Mouse (Mus musculus): ENCODE results near the gene Slc28a2. TPM values are rescaled to one million over a fixed set of nuclear protein-coding genes. Genes with fewer than 3 reads are reported as not detected.
"Not testable (repeated sequence)": the region's sequence is repeated elsewhere in the genome, so short reads cannot be mapped to it uniquely, and the experiment has no call there.

The Slc28a2 gene
- total RNA-seq, 2 experiments from 2014 or later, result 5.5 to 8.2 TPM

GRCm38 (mm10) chr2:122466901-122467300, 40.6 kb downstream of the Slc28a2 start:
- DNase-seq (ENCODE audit: low spot score), result no peak

GRCm38 (mm10) chr2:122467351-122468013, 41.2 kb downstream of the Slc28a2 start:
- peak; percentile 94 for DNase-seq (ENCODE audit: low spot score)

- DNase-seq (ENCODE audit: low spot score), result no peak
Measured at GRCm38 (mm10) chr2:122469221-122469620, 42.9 kb downstream of the Slc28a2 start.

- DNase-seq (ENCODE audit: low spot score), result no peak
Measured at GRCm38 (mm10) chr2:122476585-122476984, 50.3 kb downstream of the Slc28a2 start.

- DNase-seq (ENCODE audit: low spot score), result not testable (repeated sequence)
Measured at GRCm38 (mm10) chr2:122483787-122484186, 57.5 kb downstream of the Slc28a2 start.

- DNase-seq (ENCODE audit: low spot score), result no peak
Measured at GRCm38 (mm10) chr2:122484641-122485040, 58.4 kb downstream of the Slc28a2 start, which contains the start of gene Gm14085. TSS of gene Gm14085 (plus strand) at chr2:122484941.

- DNase-seq (ENCODE audit: low spot score), result not testable (repeated sequence)
Measured at GRCm38 (mm10) chr2:122485654-122486053, 59.4 kb downstream of the Slc28a2 start.

- not testable (repeated sequence) for DNase-seq (ENCODE audit: low spot score)
Measured at GRCm38 (mm10) chr2:122486122-122486521, 59.8 kb downstream of the Slc28a2 start.

- DNase-seq (ENCODE audit: low spot score), result no peak
Measured at GRCm38 (mm10) chr2:122486674-122487073, 60.4 kb downstream of the Slc28a2 start.

Other genes with a start within 250 kb of the Slc28a2 start
- gene Patl2, start 240.3 kb upstream of the Slc28a2 start, total RNA-seq (2021), result not detected
- not detected for gene Terb2, start 240.2 kb upstream of the Slc28a2 start, total RNA-seq (2021)
- gene Sord, start 191.7 kb upstream of the Slc28a2 start, total RNA-seq (2021), result 10 to 100 TPM; 65.2 to 69.0 TPM
- gene Duox2, start 128.0 kb upstream of the Slc28a2 start, total RNA-seq (2021), result under 1 TPM; 0.07 to 0.09 TPM
- not detected for gene Duoxa2, start 127.6 kb upstream of the Slc28a2 start, total RNA-seq (2021)
- gene Duoxa1, start 112.7 kb upstream of the Slc28a2 start, total RNA-seq (2021), result 1 to 10 TPM in 1 of 2 experiments, under 1 TPM in 1; 0.25 to 1.2 TPM
- under 1 TPM; 0.50 to 0.83 TPM for gene Duox1, start 110.8 kb upstream of the Slc28a2 start, total RNA-seq (2021)
- gene Shf, start 57.3 kb upstream of the Slc28a2 start, total RNA-seq (2021), result 1 to 10 TPM; 1.7 to 1.9 TPM
- under 1 TPM; 0.14 to 0.19 TPM for gene Gm14085, start 58.5 kb downstream of the Slc28a2 start, total RNA-seq (2021)
- gene Gatm, start 184.8 kb downstream of the Slc28a2 start, total RNA-seq (2021), result 1 to 10 TPM; 4.8 to 5.4 TPM
- gene AA467197, start 210.5 kb downstream of the Slc28a2 start, total RNA-seq (2021), result not detected